Mouse (Mus musculus) heart, adult 2 months (tissue): ENCODE measurements around the gene Arl6. TPM values are rescaled to one million over a fixed set of nuclear protein-coding genes. Genes with fewer than 3 reads are reported as not detected.

Experiments
- DNase-seq, 2 experiments: peaks; one replicate each; pipeline ENCODE4 v3.0.0; 2021
- H3K27ac ChIP-seq: fragments of 200-600 bp; 2 replicates; pipeline ENCODE4 v1.8.1; 2022
- H3K27me3 ChIP-seq: fragments of 200-500 bp; 2 replicates; pipeline ENCODE4 v1.6.1; 2012; ENCODE audit warnings: mild to moderate bottlenecking, low read length, inconsistent platforms, mixed read lengths; ENCODE audit not compliant: control insufficient read depth, insufficient read depth
- H3K36me3 ChIP-seq: fragments of 200-500 bp; 2 replicates; pipeline ENCODE4 v1.6.1; 2012; ENCODE audit warnings: low read length, inconsistent platforms; ENCODE audit not compliant: control insufficient read depth, insufficient read depth
- H3K4me1 ChIP-seq: fragments of 200-500 bp; 2 replicates; pipeline ENCODE4 v1.6.1; 2011; ENCODE audit warnings: low read length; ENCODE audit not compliant: control insufficient read depth, insufficient read depth
- H3K4me3 ChIP-seq: fragments of 200-600 bp; 2 replicates; pipeline ENCODE4 v1.8.1; 2022
- H3K79me2 ChIP-seq: fragments of 200-500 bp; replicated peaks from 2 replicates; pipeline ENCODE4 v1.6.1; 2012; ENCODE audit warnings: mild to moderate bottlenecking, inconsistent platforms, low read length, moderate library complexity, mixed read lengths; ENCODE audit not compliant: control insufficient read depth, insufficient read depth
- H3K9ac ChIP-seq: fragments of 200-500 bp; 2 replicates; pipeline ENCODE4 v1.6.1; 2012; ENCODE audit warnings: low read depth, mild to moderate bottlenecking, control low read depth, inconsistent platforms, low read length, mixed read lengths
- CTCF ChIP-seq: fragments of 200-600 bp; IDR thresholded peaks from 2 replicates; pipeline ENCODE4 v1.8.1; 2022; ENCODE audit warnings: antibody characterized with exemption, mild to moderate bottlenecking, moderate library complexity
- EP300 ChIP-seq: fragments of 200-500 bp; IDR thresholded peaks from 2 replicates; pipeline ENCODE4 v1.6.1; 2011; ENCODE audit warnings: low read depth, low read length, control low read depth; ENCODE audit not compliant: insufficient read depth
- POLR2A ChIP-seq: fragments of 200-500 bp; IDR thresholded peaks from 2 replicates; pipeline ENCODE4 v1.6.1; 2011; ENCODE audit warnings: mild to moderate bottlenecking, low read depth, low read length, control low read depth; ENCODE audit not compliant: insufficient read depth
- WGBS: fragments of 180-500 bp; shearing (Covaris S2); methylation state at CpG from one replicate; pipeline ENCODE4 v1.1.7; 2018; 5-methylcytosine and 5-hydroxymethylcytosine counted together
- intact Hi-C: fragments of 180-260 bp; cut with DNase I; formaldehyde crosslinking; loops from one replicate; pipeline ENCODE4 v1.15.1; 2025
- polyA plus RNA-seq: library from polyadenylated mRNA; depleted of rRNA; stranded (reverse); fragments of >200 nt; gene quantifications from 2 replicates; pipeline ENCODE4 v1.2.3, GENCODE M21; 2012; rRNA removed
- total RNA-seq, 2 experiments: library from RNA; stranded (reverse); gene quantifications; 2 replicates each; pipeline ENCODE4 v1.2.3; 2021

Gene Arl6
- total and polyA plus RNA-seq, 3 experiments: 1.9 to 4.2 (median 3.7) TPM

GRCm38 (mm10) chr16:59569837-59570236, 69.4 kb downstream of the Arl6 start:
- Histone ChIP-seq H3K27me3 (no peaks in the 10 kb centered on the region), H3K4me3 (no peak overlapping the region), H3K4me1 (peaks cover 22% of the 10 kb centered on the region), H3K9ac (no peak overlapping the region), H3K27ac (0 out of 2 replicates have a peak overlapping the region, but pooled peaks have one; percentile 1), H3K79me2 (peaks cover 2% of the 10 kb centered on the region), H3K36me3 (peaks cover 35% of the 10 kb centered on the region)
- TF ChIP-seq CTCF (no peak), EP300 (no peak), POLR2A (no peak)
- 47% methylated on average over 8 of the region's 8 CpGs for WGBS
- DNase-seq: no peak
- intact Hi-C loops: no loop called here

DNA sequence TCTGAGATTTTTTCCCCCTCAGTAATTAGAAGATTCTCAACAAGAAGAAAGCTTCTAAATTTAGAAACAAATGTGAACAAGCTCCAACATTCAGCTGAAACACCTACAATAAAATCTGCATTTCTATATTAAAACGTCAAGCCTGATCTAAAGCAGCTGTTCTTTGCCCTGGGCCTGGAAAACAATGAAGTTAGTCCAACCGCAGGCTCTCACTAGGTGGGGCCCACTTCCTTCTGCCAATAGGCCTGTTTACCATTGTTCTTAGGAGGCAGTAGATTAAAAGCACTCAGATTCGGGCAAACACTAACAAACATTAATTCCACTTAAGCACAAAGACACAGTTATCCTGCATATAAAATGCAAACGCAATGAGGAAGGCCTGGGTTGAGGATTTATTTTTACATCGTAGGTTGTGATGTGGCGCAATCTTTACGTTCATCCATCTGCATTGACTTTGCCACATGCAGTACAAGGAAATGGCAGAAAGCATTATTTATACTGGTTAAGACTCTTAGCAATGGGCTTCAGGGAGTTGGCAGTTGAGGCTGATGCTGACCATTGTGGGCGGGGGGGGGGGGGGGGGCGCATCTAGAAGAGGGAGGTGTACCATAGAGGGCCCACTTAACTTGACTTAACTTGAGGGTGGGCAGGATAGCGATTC, 71.3 kb downstream of the Arl6 start:
- no peak for TF ChIP-seq POLR2A
- peak; percentile 34 for TF ChIP-seq CTCF
- 0 out of 2 replicates have a peak, but pooled peaks have one; percentile 18 for TF ChIP-seq EP300
- WGBS: 55% methylated on average over 10 of the region's 10 CpGs
- peaks cover 2% of the 10 kb centered on the region for H3K79me2 ChIP-seq
- intact Hi-C loops: loop anchor here (1.0 kb wide), 1 partner anchor 32 kb away; the partner anchor contains the start of gene Crybg3
- peaks cover 38% of the 10 kb centered on the region for H3K36me3 ChIP-seq
- H3K9ac ChIP-seq: no peak overlapping the region
- H3K4me3 ChIP-seq: no peak overlapping the region
- H3K27me3 ChIP-seq: no peaks in the 10 kb centered on the region
- peaks cover 18% of the 10 kb centered on the region for H3K4me1 ChIP-seq
- H3K27ac ChIP-seq: peak overlapping the region; percentile 63
- peak in 1 of 2 experiments; percentile 51 for DNase-seq

- Histone ChIP-seq H3K9ac (no peak overlapping the region), H3K4me1 (peaks cover 14% of the 10 kb centered on the region), H3K36me3 (peaks cover 32% of the 10 kb centered on the region), H3K4me3 (no peak overlapping the region), H3K27ac (peak overlapping the region; percentile 63), H3K27me3 (no peaks in the 10 kb centered on the region), H3K79me2 (peaks cover 2% of the 10 kb centered on the region)
- TF ChIP-seq EP300 (0 out of 2 replicates have a peak, but pooled peaks have one; percentile 44), POLR2A (no peak)
- DNase-seq: no peak
- WGBS: 69% methylated on average over 4 of the region's 4 CpGs
- intact Hi-C loops: no loop called here
Observed at GRCm38 (mm10) chr16:59566437-59566836, 72.8 kb downstream of the Arl6 start.

DNA sequence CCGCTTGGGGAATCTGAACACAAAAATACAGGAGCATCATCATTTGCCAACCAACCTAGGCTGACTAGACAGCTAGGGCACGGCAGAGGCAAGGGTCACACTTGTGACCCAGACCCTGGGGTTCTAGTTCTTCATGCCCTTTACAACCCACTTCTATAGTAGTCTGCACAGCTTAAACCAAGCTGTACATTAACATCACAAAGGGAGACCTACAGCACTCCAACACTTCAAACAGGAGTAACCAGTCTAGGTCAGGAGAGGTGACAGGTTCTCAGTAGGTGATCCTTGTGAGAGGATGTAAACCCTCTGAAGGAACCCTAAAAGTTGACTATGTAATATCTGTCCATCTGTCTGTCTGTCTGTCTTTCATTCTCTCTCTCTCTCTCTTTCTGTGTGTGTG, 73.6 kb downstream of the Arl6 start:
- Histone ChIP-seq H3K9ac (no peak overlapping the region), H3K36me3 (peaks cover 32% of the 10 kb centered on the region), H3K4me1 (peaks cover 14% of the 10 kb centered on the region), H3K27me3 (no peaks in the 10 kb centered on the region), H3K27ac (no peak overlapping the region), H3K79me2 (peaks cover 2% of the 10 kb centered on the region), H3K4me3 (no peak overlapping the region)
- WGBS: 96% methylated on average over 2 of the region's 2 CpGs
- intact Hi-C loops: no loop called here
- TF ChIP-seq EP300: no peak
- no peak for TF ChIP-seq POLR2A
- TF ChIP-seq CTCF: no peak
- DNase-seq: no peak

GRCm38 (mm10) chr16:59564025-59564424, 75.2 kb downstream of the Arl6 start:
- TF ChIP-seq EP300 (no peak), POLR2A (no peak), CTCF (no peak)
- H3K4me1 ChIP-seq: peaks cover 13% of the 10 kb centered on the region
- no peaks in the 10 kb centered on the region for H3K27me3 ChIP-seq
- H3K4me3 ChIP-seq: no peak overlapping the region
- peaks cover 2% of the 10 kb centered on the region; the same call in 1 of the 2 replicates for H3K79me2 ChIP-seq
- intact Hi-C loops: no loop called here
- DNase-seq: no peak
- H3K36me3 ChIP-seq: peaks cover 30% of the 10 kb centered on the region
- 92% methylated on average over 5 of the region's 5 CpGs for WGBS
- H3K9ac ChIP-seq: no peak overlapping the region
- no peak overlapping the region for H3K27ac ChIP-seq

Other genes with a start within 250 kb of the Arl6 start
- gene Gabrr3, start 232.1 kb downstream of the Arl6 start, total RNA-seq: under 1 TPM in 1 of 2 experiments, not detected in 1; 0.05 TPM
- gene Gabrr3, start 232.1 kb downstream of the Arl6 start, polyA plus RNA-seq: not detected in 2 replicates
- 10 to 100 TPM; 15.9 to 16.6 TPM for gene Riox2, start 167.6 kb downstream of the Arl6 start, total RNA-seq
- 6.5 and 11.1 TPM in 2 replicates for gene Riox2, start 167.6 kb downstream of the Arl6 start, polyA plus RNA-seq
- 10 to 100 TPM; 65.0 to 74.7 TPM for gene Crybg3, start 38.4 kb downstream of the Arl6 start, total RNA-seq
- gene Crybg3, start 38.4 kb downstream of the Arl6 start, polyA plus RNA-seq: 14.9 and 22.7 TPM in 2 replicates